Mouse (Mus musculus): ENCODE measurements at regions not wholly inside any gene's neighbourhood (a gene's known extent, or its start where the extent isn't known, plus 50 kb on each side); places are given as distances from the start of the nearest gene placed in this dataset.

GRCm38 (mm10) chr14:100458727-100459447, 174.4 kb upstream of the Klf12 start:
- H3K4me2 ChIP-seq (replicated peaks; ENCODE audit: low read depth, low read length): peak overlapping the region; percentile 20; the same call in 1 of the 2 replicates
- no peaks in the 10 kb centered on the region for H3K36me3 ChIP-seq (ENCODE audit: control insufficient read depth, insufficient read depth, low read length)
- no peaks in the 10 kb centered on the region for H3K9me3 ChIP-seq (ENCODE audit: control insufficient read depth, low read depth, low read length)
- 0 out of 2 replicates have a peak overlapping the region, but pooled peaks have one; percentile 33 for H3K27ac ChIP-seq (ENCODE audit: low read length)
- H3K4me1 ChIP-seq (ENCODE audit: control insufficient read depth, insufficient read depth, low read length): peaks cover 25% of the 10 kb centered on the region
- 18% methylated on average over 9 of the region's 9 CpGs for WGBS
- no peak overlapping the region for H3K4me3 ChIP-seq (ENCODE audit: low read depth, low read length)
- ATAC-seq (ENCODE audit: insufficient number of reproducible peaks, insufficient read depth, low FRiP score, low read depth): peak; percentile 87
- H3K9ac ChIP-seq (replicated peaks; ENCODE audit: low read depth, low read length): no peak overlapping the region
- H3K27me3 ChIP-seq (ENCODE audit: control insufficient read depth, insufficient read depth, low read length): no peaks in the 10 kb centered on the region

GRCm38 (mm10) chr14:100457870-100458726, 173.6 kb upstream of the Klf12 start:
- Histone ChIP-seq H3K4me2 (replicated peaks; ENCODE audit: low read depth, low read length) (no peak overlapping the region), H3K4me3 (ENCODE audit: low read depth, low read length) (no peak overlapping the region), H3K27ac (ENCODE audit: low read length) (peak overlapping the region; percentile 33; the same call in 1 of the 2 replicates), H3K36me3 (ENCODE audit: control insufficient read depth, insufficient read depth, low read length) (no peaks in the 10 kb centered on the region), H3K4me1 (ENCODE audit: control insufficient read depth, insufficient read depth, low read length) (peaks cover 25% of the 10 kb centered on the region), H3K9ac (replicated peaks; ENCODE audit: low read depth, low read length) (no peak overlapping the region), H3K27me3 (ENCODE audit: control insufficient read depth, insufficient read depth, low read length) (no peaks in the 10 kb centered on the region), H3K9me3 (ENCODE audit: control insufficient read depth, low read depth, low read length) (no peaks in the 10 kb centered on the region)
- WGBS: 38% methylated on average over 7 of the region's 7 CpGs
- no peak for ATAC-seq (ENCODE audit: insufficient number of reproducible peaks, insufficient read depth, low FRiP score, low read depth)

GRCm38 (mm10) chr14:100446130-100446529, 161.7 kb upstream of the Klf12 start:
- Histone ChIP-seq H3K27ac (ENCODE audit: low read length) (no peak overlapping the region), H3K4me1 (ENCODE audit: control insufficient read depth, insufficient read depth, low read length) (no peaks in the 10 kb centered on the region), H3K9ac (replicated peaks; ENCODE audit: low read depth, low read length) (no peak overlapping the region), H3K9me3 (ENCODE audit: control insufficient read depth, low read depth, low read length) (no peaks in the 10 kb centered on the region), H3K27me3 (ENCODE audit: control insufficient read depth, insufficient read depth, low read length) (no peaks in the 10 kb centered on the region), H3K4me2 (replicated peaks; ENCODE audit: low read depth, low read length) (no peak overlapping the region), H3K36me3 (ENCODE audit: control insufficient read depth, insufficient read depth, low read length) (no peaks in the 10 kb centered on the region), H3K4me3 (ENCODE audit: low read depth, low read length) (no peak overlapping the region)
- ATAC-seq (ENCODE audit: insufficient number of reproducible peaks, insufficient read depth, low FRiP score, low read depth): no peak
- 77% methylated on average over 1 of the region's 1 CpGs for WGBS

DNA sequence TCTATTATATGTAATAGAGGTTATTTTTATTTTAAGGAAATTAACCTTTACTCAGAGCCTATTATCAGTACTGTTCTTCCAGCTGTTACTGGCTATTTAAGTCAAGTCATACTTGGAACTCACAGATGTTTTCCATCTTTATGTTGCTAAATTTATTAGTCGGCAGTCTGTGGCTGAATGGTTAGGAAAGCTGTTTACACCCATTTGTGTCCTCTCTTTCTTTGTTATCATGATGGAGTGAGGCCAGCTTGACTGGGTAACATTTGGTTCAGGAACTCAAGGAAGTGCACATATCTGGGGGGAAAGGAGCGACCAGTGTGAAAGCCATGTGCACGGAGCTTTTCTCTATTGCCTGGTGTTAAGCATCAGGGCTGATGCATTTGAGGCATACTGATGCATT, 160.4 kb upstream of the Klf12 start:
- no peaks in the 10 kb centered on the region for H3K27me3 ChIP-seq (ENCODE audit: control insufficient read depth, insufficient read depth, low read length)
- H3K9me3 ChIP-seq (ENCODE audit: control insufficient read depth, low read depth, low read length): no peaks in the 10 kb centered on the region
- H3K4me2 ChIP-seq (replicated peaks; ENCODE audit: low read depth, low read length): no peak overlapping the region
- WGBS: 31% methylated on average over 3 of the region's 3 CpGs
- peak; percentile 46; the same call in 1 of the 2 replicates for ATAC-seq (ENCODE audit: insufficient number of reproducible peaks, insufficient read depth, low FRiP score, low read depth)
- H3K36me3 ChIP-seq (ENCODE audit: control insufficient read depth, insufficient read depth, low read length): no peaks in the 10 kb centered on the region
- no peak overlapping the region for H3K4me3 ChIP-seq (ENCODE audit: low read depth, low read length)
- 0 out of 2 replicates have a peak overlapping the region, but pooled peaks have one; percentile 30 for H3K27ac ChIP-seq (ENCODE audit: low read length)
- no peaks in the 10 kb centered on the region for H3K4me1 ChIP-seq (ENCODE audit: control insufficient read depth, insufficient read depth, low read length)
- H3K9ac ChIP-seq (replicated peaks; ENCODE audit: low read depth, low read length): no peak overlapping the region

- Histone ChIP-seq H3K4me2 (replicated peaks; ENCODE audit: low read depth, low read length) (no peak overlapping the region), H3K27ac (ENCODE audit: low read length) (no peak overlapping the region), H3K4me1 (ENCODE audit: control insufficient read depth, insufficient read depth, low read length) (no peaks in the 10 kb centered on the region), H3K4me3 (ENCODE audit: low read depth, low read length) (no peak overlapping the region), H3K9ac (replicated peaks; ENCODE audit: low read depth, low read length) (no peak overlapping the region), H3K9me3 (ENCODE audit: control insufficient read depth, low read depth, low read length) (no peaks in the 10 kb centered on the region), H3K27me3 (ENCODE audit: control insufficient read depth, insufficient read depth, low read length) (no peaks in the 10 kb centered on the region), H3K36me3 (ENCODE audit: control insufficient read depth, insufficient read depth, low read length) (no peaks in the 10 kb centered on the region)
- WGBS: 58% methylated on average over 2 of the region's 2 CpGs
- no peak for ATAC-seq (ENCODE audit: insufficient number of reproducible peaks, insufficient read depth, low FRiP score, low read depth)
Measured at GRCm38 (mm10) chr14:100444099-100444498, 159.6 kb upstream of the Klf12 start.

- no peak for ATAC-seq (ENCODE audit: insufficient number of reproducible peaks, insufficient read depth, low FRiP score, low read depth)
- H3K27ac ChIP-seq (ENCODE audit: low read length): no peak overlapping the region
- no peaks in the 10 kb centered on the region for H3K4me1 ChIP-seq (ENCODE audit: control insufficient read depth, insufficient read depth, low read length)
- WGBS: 66% methylated on average over 1 of the region's 1 CpGs
- no peaks in the 10 kb centered on the region for H3K27me3 ChIP-seq (ENCODE audit: control insufficient read depth, insufficient read depth, low read length)
- no peaks in the 10 kb centered on the region for H3K9me3 ChIP-seq (ENCODE audit: control insufficient read depth, low read depth, low read length)
- H3K9ac ChIP-seq (replicated peaks; ENCODE audit: low read depth, low read length): no peak overlapping the region
- H3K4me2 ChIP-seq (replicated peaks; ENCODE audit: low read depth, low read length): no peak overlapping the region
- H3K4me3 ChIP-seq (ENCODE audit: low read depth, low read length): no peak overlapping the region
- H3K36me3 ChIP-seq (ENCODE audit: control insufficient read depth, insufficient read depth, low read length): no peaks in the 10 kb centered on the region
Measured at GRCm38 (mm10) chr14:100437552-100437951, 153.1 kb upstream of the Klf12 start.

GRCm38 (mm10) chr14:100429662-100430061, 145.2 kb upstream of the Klf12 start:
- Histone ChIP-seq H3K4me1 (ENCODE audit: control insufficient read depth, insufficient read depth, low read length) (no peaks in the 10 kb centered on the region), H3K36me3 (ENCODE audit: control insufficient read depth, insufficient read depth, low read length) (no peaks in the 10 kb centered on the region), H3K9ac (replicated peaks; ENCODE audit: low read depth, low read length) (no peak overlapping the region), H3K27me3 (ENCODE audit: control insufficient read depth, insufficient read depth, low read length) (no peaks in the 10 kb centered on the region), H3K4me2 (replicated peaks; ENCODE audit: low read depth, low read length) (no peak overlapping the region), H3K9me3 (ENCODE audit: control insufficient read depth, low read depth, low read length) (no peaks in the 10 kb centered on the region), H3K4me3 (ENCODE audit: low read depth, low read length) (no peak overlapping the region), H3K27ac (ENCODE audit: low read length) (no peak overlapping the region)
- ATAC-seq (ENCODE audit: insufficient number of reproducible peaks, insufficient read depth, low FRiP score, low read depth): no peak
- 91% methylated on average over 4 of the region's 4 CpGs for WGBS

DNA sequence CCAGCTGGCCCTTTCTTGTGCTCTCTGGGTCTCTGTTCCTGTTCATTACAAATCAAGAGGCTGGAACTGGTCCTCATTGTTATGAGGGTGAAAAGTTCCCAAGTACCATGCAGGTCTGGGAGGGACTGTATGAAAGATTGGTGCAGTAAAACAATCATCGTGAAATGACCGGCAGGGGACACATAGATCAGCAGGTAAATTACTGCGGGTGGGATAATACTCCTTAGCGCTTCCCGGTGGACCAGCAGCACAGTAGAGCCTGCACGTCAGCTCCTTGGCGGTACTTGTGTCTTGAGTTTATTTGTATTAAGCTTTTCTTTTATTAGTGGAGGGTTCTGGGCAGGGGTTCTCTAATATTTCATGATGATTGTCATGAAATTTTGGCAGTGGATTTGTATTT, 141.9 kb upstream of the Klf12 start:
- no peak overlapping the region for H3K9ac ChIP-seq (replicated peaks; ENCODE audit: low read depth, low read length)
- H3K4me3 ChIP-seq (ENCODE audit: low read depth, low read length): no peak overlapping the region
- no peaks in the 10 kb centered on the region for H3K9me3 ChIP-seq (ENCODE audit: control insufficient read depth, low read depth, low read length)
- H3K27ac ChIP-seq (ENCODE audit: low read length): no peak overlapping the region
- no peak overlapping the region for H3K4me2 ChIP-seq (replicated peaks; ENCODE audit: low read depth, low read length)
- no peaks in the 10 kb centered on the region for H3K27me3 ChIP-seq (ENCODE audit: control insufficient read depth, insufficient read depth, low read length)
- H3K36me3 ChIP-seq (ENCODE audit: control insufficient read depth, insufficient read depth, low read length): no peaks in the 10 kb centered on the region
- WGBS: 81% methylated on average over 7 of the region's 7 CpGs
- no peaks in the 10 kb centered on the region for H3K4me1 ChIP-seq (ENCODE audit: control insufficient read depth, insufficient read depth, low read length)
- ATAC-seq (ENCODE audit: insufficient number of reproducible peaks, insufficient read depth, low FRiP score, low read depth): no peak

Measured in stomach, embryonic 14.5 days (tissue).